Mouse (Mus musculus): ENCODE results near the gene Ccdc148. TPM values are rescaled to one million over a fixed set of nuclear protein-coding genes. Genes with fewer than 3 reads are reported as not detected.

Ccdc148 gene
- total and polyA plus RNA-seq, 2 experiments from 2014 or later = 0.46 to 0.56 TPM

- Histone ChIP-seq H3K4me2 (ENCODE audit: low read depth, low read length) (no peak overlapping the region), H3K27ac (ENCODE audit: low read depth) (no peak overlapping the region), H3K4me1 (ENCODE audit: control insufficient read depth, insufficient read depth) (peaks cover 20% of the 10 kb centered on the region), H3K27me3 (ENCODE audit: control insufficient read depth, insufficient read depth, low read length) (no peaks in the 10 kb centered on the region), H3K9ac (replicated peaks; ENCODE audit: low read depth, low read length) (no peak overlapping the region), H3K4me3 (ENCODE audit: low read depth, low read length) (no peak overlapping the region), H3K9me3 (replicated peaks; ENCODE audit: control insufficient read depth, low read length) (no peaks in the 10 kb centered on the region), H3K36me3 (replicated peaks; ENCODE audit: control insufficient read depth, insufficient read depth, low read length) (no peaks in the 10 kb centered on the region)
- DNase-seq (ENCODE audit: low spot score) (no peak), ATAC-seq (ENCODE audit: insufficient read depth, low read depth) (no peak)
- no peak for TF ChIP-seq CTCF (IDR thresholded peaks at IDR 0.05; ENCODE audit: low read depth)
- no peak for TF ChIP-seq EP300 (IDR thresholded peaks at IDR 0.05; ENCODE audit: low read depth)
- 65% methylated on average over 4 of the region's 4 CpGs for WGBS
Measured at GRCm38 (mm10) chr2:59178960-59179359, 18.5 kb upstream of the Ccdc148 start.

- ATAC-seq (ENCODE audit: insufficient read depth, low read depth) (no peak), DNase-seq (ENCODE audit: low spot score) (no peak)
- Histone ChIP-seq H3K9ac (replicated peaks; ENCODE audit: low read depth, low read length) (no peak overlapping the region), H3K4me2 (ENCODE audit: low read depth, low read length) (no peak overlapping the region), H3K27ac (ENCODE audit: low read depth) (no peak overlapping the region), H3K9me3 (replicated peaks; ENCODE audit: control insufficient read depth, low read length) (no peaks in the 10 kb centered on the region), H3K36me3 (replicated peaks; ENCODE audit: control insufficient read depth, insufficient read depth, low read length) (no peaks in the 10 kb centered on the region), H3K27me3 (ENCODE audit: control insufficient read depth, insufficient read depth, low read length) (no peaks in the 10 kb centered on the region), H3K4me3 (ENCODE audit: low read depth, low read length) (no peak overlapping the region), H3K4me1 (ENCODE audit: control insufficient read depth, insufficient read depth) (peaks cover 20% of the 10 kb centered on the region)
- WGBS = 77% methylated on average over 8 of the region's 8 CpGs
- TF ChIP-seq EP300 (IDR thresholded peaks at IDR 0.05; ENCODE audit: low read depth) (no peak), CTCF (IDR thresholded peaks at IDR 0.05; ENCODE audit: low read depth) (no peak)
Measured at GRCm38 (mm10) chr2:59178191-59178590, 17.7 kb upstream of the Ccdc148 start.

- H3K9ac ChIP-seq (replicated peaks; ENCODE audit: low read depth, low read length) = no peak overlapping the region
- H3K36me3 ChIP-seq (replicated peaks; ENCODE audit: control insufficient read depth, insufficient read depth, low read length) = no peaks in the 10 kb centered on the region
- H3K4me2 ChIP-seq (ENCODE audit: low read depth, low read length) = no peak overlapping the region
- H3K27ac ChIP-seq (ENCODE audit: low read depth) = no peak overlapping the region
- ATAC-seq (ENCODE audit: insufficient read depth, low read depth) = no peak
- no peak overlapping the region for H3K4me3 ChIP-seq (ENCODE audit: low read depth, low read length)
- no peaks in the 10 kb centered on the region for H3K9me3 ChIP-seq (replicated peaks; ENCODE audit: control insufficient read depth, low read length)
- WGBS = 90% methylated on average over 6 of the region's 6 CpGs
- DNase-seq (ENCODE audit: low spot score) = no peak
- H3K27me3 ChIP-seq (ENCODE audit: control insufficient read depth, insufficient read depth, low read length) = no peaks in the 10 kb centered on the region
- peaks cover 27% of the 10 kb centered on the region for H3K4me1 ChIP-seq (ENCODE audit: control insufficient read depth, insufficient read depth)
- TF ChIP-seq EP300 (IDR thresholded peaks at IDR 0.05; ENCODE audit: low read depth) (no peak), CTCF (IDR thresholded peaks at IDR 0.05; ENCODE audit: low read depth) (no peak)
Measured at GRCm38 (mm10) chr2:59175926-59176325, 15.4 kb upstream of the Ccdc148 start.

- TF ChIP-seq CTCF (IDR thresholded peaks at IDR 0.05; ENCODE audit: low read depth) = no peak
- TF ChIP-seq EP300 (IDR thresholded peaks at IDR 0.05; ENCODE audit: low read depth) = no peak
- no peaks in the 10 kb centered on the region for H3K9me3 ChIP-seq (replicated peaks; ENCODE audit: control insufficient read depth, low read length)
- H3K4me1 ChIP-seq (ENCODE audit: control insufficient read depth, insufficient read depth) = peaks cover 16% of the 10 kb centered on the region; the same call in 1 of the 2 replicates
- no peak overlapping the region for H3K27ac ChIP-seq (ENCODE audit: low read depth)
- ATAC-seq (ENCODE audit: insufficient read depth, low read depth) = no peak
- no peaks in the 10 kb centered on the region for H3K27me3 ChIP-seq (ENCODE audit: control insufficient read depth, insufficient read depth, low read length)
- DNase-seq (ENCODE audit: low spot score) = no peak
- H3K4me2 ChIP-seq (ENCODE audit: low read depth, low read length) = no peak overlapping the region
- WGBS = 65% methylated on average over 5 of the region's 5 CpGs
- no peaks in the 10 kb centered on the region for H3K36me3 ChIP-seq (replicated peaks; ENCODE audit: control insufficient read depth, insufficient read depth, low read length)
- H3K4me3 ChIP-seq (ENCODE audit: low read depth, low read length) = no peak overlapping the region
- H3K9ac ChIP-seq (replicated peaks; ENCODE audit: low read depth, low read length) = no peak overlapping the region
Measured at GRCm38 (mm10) chr2:59171533-59171932, 11.1 kb upstream of the Ccdc148 start.

- H3K36me3 ChIP-seq (replicated peaks; ENCODE audit: control insufficient read depth, insufficient read depth, low read length) = no peaks in the 10 kb centered on the region
- peaks cover 16% of the 10 kb centered on the region; the same call in 1 of the 2 replicates for H3K4me1 ChIP-seq (ENCODE audit: control insufficient read depth, insufficient read depth)
- no peak overlapping the region for H3K27ac ChIP-seq (ENCODE audit: low read depth)
- ATAC-seq (ENCODE audit: insufficient read depth, low read depth) (no peak), DNase-seq (ENCODE audit: low spot score) (no peak)
- no peaks in the 10 kb centered on the region for H3K9me3 ChIP-seq (replicated peaks; ENCODE audit: control insufficient read depth, low read length)
- H3K4me2 ChIP-seq (ENCODE audit: low read depth, low read length) = no peak overlapping the region
- 95% methylated on average over 5 of the region's 5 CpGs for WGBS
- H3K4me3 ChIP-seq (ENCODE audit: low read depth, low read length) = no peak overlapping the region
- H3K27me3 ChIP-seq (ENCODE audit: control insufficient read depth, insufficient read depth, low read length) = no peaks in the 10 kb centered on the region
- H3K9ac ChIP-seq (replicated peaks; ENCODE audit: low read depth, low read length) = no peak overlapping the region
- TF ChIP-seq EP300 (IDR thresholded peaks at IDR 0.05; ENCODE audit: low read depth) = no peak
- TF ChIP-seq CTCF (IDR thresholded peaks at IDR 0.05; ENCODE audit: low read depth) = no peak
Measured at GRCm38 (mm10) chr2:59170593-59170992, 10.1 kb upstream of the Ccdc148 start.

GRCm38 (mm10) chr2:59170208-59170589 is 9.7 kb upstream of the Ccdc148 start:
- Histone ChIP-seq H3K27ac (ENCODE audit: low read depth) (no peak overlapping the region), H3K9me3 (replicated peaks; ENCODE audit: control insufficient read depth, low read length) (no peaks in the 10 kb centered on the region), H3K9ac (replicated peaks; ENCODE audit: low read depth, low read length) (no peak overlapping the region), H3K4me1 (ENCODE audit: control insufficient read depth, insufficient read depth) (peaks cover 16% of the 10 kb centered on the region; the same call in 1 of the 2 replicates), H3K4me2 (ENCODE audit: low read depth, low read length) (no peak overlapping the region), H3K27me3 (ENCODE audit: control insufficient read depth, insufficient read depth, low read length) (no peaks in the 10 kb centered on the region), H3K4me3 (ENCODE audit: low read depth, low read length) (no peak overlapping the region), H3K36me3 (replicated peaks; ENCODE audit: control insufficient read depth, insufficient read depth, low read length) (no peaks in the 10 kb centered on the region)
- ATAC-seq (ENCODE audit: insufficient read depth, low read depth) = no peak
- 52% methylated on average over 3 of the region's 3 CpGs for WGBS
- no peak for DNase-seq (ENCODE audit: low spot score)
- TF ChIP-seq CTCF (IDR thresholded peaks at IDR 0.05; ENCODE audit: low read depth) (no peak), EP300 (IDR thresholded peaks at IDR 0.05; ENCODE audit: low read depth) (no peak)
